Mouse (Mus musculus): ENCODE results near the gene Fam124a.

DNA sequence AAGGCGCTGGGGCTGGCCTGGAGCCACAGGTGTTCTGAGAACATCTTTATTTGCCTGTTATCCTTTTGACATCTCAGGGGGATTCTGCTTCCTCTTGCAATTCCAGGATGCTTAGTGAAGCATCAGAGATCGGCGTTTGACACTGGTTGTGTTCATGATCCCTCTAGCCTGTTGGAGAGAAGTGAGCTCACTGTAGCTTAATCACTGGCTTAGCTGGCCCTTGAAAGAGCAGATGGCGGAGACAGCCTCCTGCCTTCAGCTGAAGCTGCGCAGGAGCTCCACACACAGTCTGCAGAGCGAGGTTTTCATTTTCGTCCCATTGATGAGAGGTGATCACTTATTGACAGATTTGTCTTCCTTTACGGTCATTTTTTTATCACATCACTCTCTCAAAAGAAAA lies 20.3 kb downstream of the Fam124a start:
- TF ChIP-seq CTCF (IDR thresholded peaks at IDR 0.05; ENCODE audit: low read depth) (no peak), EP300 (IDR thresholded peaks at IDR 0.05; ENCODE audit: low read depth) (no peak)
